Mouse (Mus musculus) MEL (cell line): ENCODE results near the gene Tmem206. TPM values are rescaled to one million over a fixed set of nuclear protein-coding genes. Genes with fewer than 3 reads are reported as not detected.
A peak's percentile ranks its signal among the peaks of the same experiment; 100 is the strongest.

ENCODE experiments used
- DNase-seq: peaks from one replicate; pipeline ENCODE4 v3.0.0; 2011; ENCODE audit warnings: low read depth, low spot score
- H3K27ac ChIP-seq: 2 replicates; pipeline ENCODE4 v1.5.1; 2012; ENCODE audit warnings: low read depth, mild to moderate bottlenecking, control low read depth, low read length, moderate library complexity; ENCODE audit not compliant: control insufficient read depth
- H3K27me3 ChIP-seq, 2 experiments: fragments of 150-350 bp in 1 of 2; sonication (generic) in 1 of 2; 2 replicates each; pipeline ENCODE4 v1.6.1; 2012; ENCODE audit warnings: low read length in 2 of 2, mild to moderate bottlenecking in 2 of 2, improper control_type of control experiment in 1 of 2, moderate library complexity in 1 of 2; ENCODE audit not compliant: insufficient read depth in 2 of 2, control insufficient read depth in 1 of 2
- H3K36me3 ChIP-seq, 2 experiments: 2 replicates each; pipeline ENCODE4 v1.6.1; 2012 to 2014; ENCODE audit warnings: low read length in 2 of 2, improper control_type of control experiment in 1 of 2, inconsistent platforms in 1 of 2, mild to moderate bottlenecking in 1 of 2; ENCODE audit not compliant: insufficient read depth in 2 of 2, control insufficient read depth in 1 of 2
- H3K4me1 ChIP-seq, 2 experiments: fragments of 150-350 bp in 1 of 2; sonication (generic) in 1 of 2; 2 replicates each; pipeline ENCODE4 v1.6.1; 2012; ENCODE audit warnings: low read length in 2 of 2, improper control_type of control experiment in 1 of 2, mild to moderate bottlenecking in 1 of 2; ENCODE audit not compliant: insufficient read depth in 2 of 2, control insufficient read depth in 1 of 2
- H3K4me3 ChIP-seq, 2 experiments: fragments of 150-350 bp in 1 of 2; sonication (generic) in 1 of 2; 2 replicates each; pipeline ENCODE4 v1.5.1; 2012; ENCODE audit warnings: low read depth in 2 of 2, low read length in 2 of 2, mild to moderate bottlenecking in 2 of 2, moderate library complexity in 2 of 2, control low read depth in 1 of 2, improper control_type of control experiment in 1 of 2; ENCODE audit not compliant: control insufficient read depth in 1 of 2, insufficient read depth in 1 of 2
- H3K79me2 ChIP-seq: 2 replicates; pipeline ENCODE4 v1.6.1; 2012; ENCODE audit warnings: mild to moderate bottlenecking, low read length, moderate library complexity; ENCODE audit not compliant: control insufficient read depth, poor library complexity, insufficient read depth
- H3K9ac ChIP-seq: 2 replicates; pipeline ENCODE4 v1.6.1; 2012; ENCODE audit warnings: low read depth, mild to moderate bottlenecking, control low read depth, low read length, moderate library complexity; ENCODE audit not compliant: control insufficient read depth, poor library complexity, severe bottlenecking
- H3K9me3 ChIP-seq: fragments of 150-350 bp; sonication (generic); replicated peaks from 2 replicates; pipeline ENCODE4 v1.6.1; 2012; ENCODE audit warnings: mild to moderate bottlenecking, low read length, improper control_type of control experiment, moderate library complexity; ENCODE audit not compliant: insufficient read depth
- BHLHE40 ChIP-seq: IDR thresholded peaks from 2 replicates; pipeline ENCODE4 v1.6.1; 2012; ENCODE audit warnings: low read depth, mild to moderate bottlenecking, inconsistent platforms, low read length, improper control_type of control experiment, borderline replicate concordance
- CHD1 ChIP-seq: IDR thresholded peaks from 2 replicates; pipeline ENCODE4 v1.6.1; 2012; ENCODE audit warnings: low read depth, mild to moderate bottlenecking, inconsistent platforms, low read length, improper control_type of control experiment
- CHD2 ChIP-seq: IDR thresholded peaks from 2 replicates; pipeline ENCODE4 v1.6.1; 2011; ENCODE audit warnings: low read length, improper control_type of control experiment
- CTCF ChIP-seq, 3 experiments: IDR thresholded peaks in 2 of 3; conservative IDR thresholded peaks in 1 of 3; 2 replicates each; pipeline ENCODE4 v1.5.1; 2011 to 2012; ENCODE audit warnings: low read length in 3 of 3, low read depth in 2 of 3, mild to moderate bottlenecking in 2 of 3, improper control_type of control experiment in 1 of 3, inconsistent platforms in 1 of 3, mixed read lengths in 1 of 3, moderate library complexity in 1 of 3; ENCODE audit not compliant: control insufficient read depth in 1 of 3, insufficient read depth in 1 of 3, poor library complexity in 1 of 3, severe bottlenecking in 1 of 3
- E2F4 ChIP-seq: IDR thresholded peaks from 2 replicates; pipeline ENCODE4 v1.6.1; 2011; ENCODE audit warnings: low read depth, low read length, improper control_type of control experiment, borderline replicate concordance
- ELF1 ChIP-seq: IDR thresholded peaks from 2 replicates; pipeline ENCODE4 v1.6.1; 2014; ENCODE audit warnings: low read depth, mild to moderate bottlenecking, inconsistent platforms, low read length, improper control_type of control experiment, moderate library complexity
- EP300 ChIP-seq, 2 experiments: IDR thresholded peaks; 2 replicates each; pipeline ENCODE4 v1.6.1; 2011; ENCODE audit warnings: improper control_type of control experiment in 2 of 2, low read length in 2 of 2, low read depth in 1 of 2, mild to moderate bottlenecking in 1 of 2
- ETS1 ChIP-seq: IDR thresholded peaks from 2 replicates; pipeline ENCODE4 v1.6.1; 2012; ENCODE audit warnings: low read depth, mild to moderate bottlenecking, inconsistent platforms, low read length, improper control_type of control experiment, moderate library complexity
- GABPA ChIP-seq: IDR thresholded peaks from 2 replicates; pipeline ENCODE4 v1.6.1; 2012; ENCODE audit warnings: low read depth, mild to moderate bottlenecking, inconsistent platforms, low read length, improper control_type of control experiment, moderate library complexity
- GATA1 ChIP-seq: IDR thresholded peaks from 2 replicates; pipeline ENCODE4 v1.6.1; 2011; ENCODE audit warnings: low read depth, low read length, improper control_type of control experiment
- HCFC1 ChIP-seq: IDR thresholded peaks from 2 replicates; pipeline ENCODE4 v1.6.1; 2012; ENCODE audit warnings: low read depth, mild to moderate bottlenecking, inconsistent platforms, low read length, improper control_type of control experiment, moderate library complexity
- JUND ChIP-seq: IDR thresholded peaks from 2 replicates; pipeline ENCODE4 v1.6.1; 2011; ENCODE audit warnings: low read depth, mild to moderate bottlenecking, improper control_type of control experiment, low read length
- KAT2A ChIP-seq: conservative IDR thresholded peaks from 2 replicates; pipeline ENCODE4 v1.6.1; 2012; ENCODE audit warnings: low read depth, low read length, improper control_type of control experiment, inconsistent platforms
- MAFK ChIP-seq: IDR thresholded peaks from 2 replicates; pipeline ENCODE4 v1.6.1; 2011; ENCODE audit warnings: low read depth, mild to moderate bottlenecking, low read length, improper control_type of control experiment, borderline replicate concordance
- MAX ChIP-seq: IDR thresholded peaks from 2 replicates; pipeline ENCODE4 v1.6.1; 2011; ENCODE audit warnings: low read length, improper control_type of control experiment
- MAZ ChIP-seq: IDR thresholded peaks from 2 replicates; pipeline ENCODE4 v1.6.1; 2012; ENCODE audit warnings: low read depth, mild to moderate bottlenecking, inconsistent platforms, low read length, improper control_type of control experiment
- MEF2A ChIP-seq: IDR thresholded peaks from 2 replicates; pipeline ENCODE4 v1.6.1; 2014; ENCODE audit warnings: low read depth, mild to moderate bottlenecking, inconsistent platforms, low read length, improper control_type of control experiment; ENCODE audit not compliant: poor library complexity, insufficient replicate concordance, severe bottlenecking; ENCODE audit errors: extremely low read depth
- MYB ChIP-seq: IDR thresholded peaks from 2 replicates; pipeline ENCODE4 v1.6.1; 2011; ENCODE audit warnings: mild to moderate bottlenecking, low read depth, low read length, improper control_type of control experiment
- MYC ChIP-seq: IDR thresholded peaks from 2 replicates; pipeline ENCODE4 v1.6.1; 2011; ENCODE audit warnings: low read depth, mild to moderate bottlenecking, low read length, improper control_type of control experiment, moderate library complexity
- NELFE ChIP-seq: IDR thresholded peaks from 2 replicates; pipeline ENCODE4 v1.6.1; 2011; ENCODE audit warnings: low read depth, low read length, improper control_type of control experiment
- NRF1 ChIP-seq: IDR thresholded peaks from 2 replicates; pipeline ENCODE4 v1.6.1; 2014; ENCODE audit warnings: low read depth, mild to moderate bottlenecking, inconsistent platforms, low read length, improper control_type of control experiment, moderate library complexity; ENCODE audit not compliant: poor library complexity, insufficient read depth, severe bottlenecking
- POLR2AphosphoS2 ChIP-seq: IDR thresholded peaks from 2 replicates; pipeline ENCODE4 v1.6.1; 2011; ENCODE audit warnings: low read length, improper control_type of control experiment
- POLR2AphosphoS5 ChIP-seq: IDR thresholded peaks from 2 replicates; pipeline ENCODE4 v1.6.1; 2012; ENCODE audit warnings: low read depth, borderline replicate concordance, mild to moderate bottlenecking, inconsistent platforms, low read length, moderate library complexity, mixed read lengths
- RAD21 ChIP-seq: IDR thresholded peaks from 2 replicates; pipeline ENCODE4 v1.6.1; 2011; ENCODE audit warnings: mild to moderate bottlenecking, low read depth, low read length, improper control_type of control experiment
- SIN3A ChIP-seq: IDR thresholded peaks from 2 replicates; pipeline ENCODE4 v1.6.1; 2012; ENCODE audit warnings: low read length, improper control_type of control experiment, inconsistent platforms
- SMC3 ChIP-seq: IDR thresholded peaks from 2 replicates; pipeline ENCODE4 v1.6.1; 2011; ENCODE audit warnings: low read depth, low read length, improper control_type of control experiment
- TAL1 ChIP-seq: IDR thresholded peaks from 2 replicates; pipeline ENCODE4 v1.6.1; 2012; ENCODE audit warnings: mild to moderate bottlenecking, inconsistent platforms, low read length, moderate library complexity, mixed read lengths
- TBP ChIP-seq: IDR thresholded peaks from 2 replicates; pipeline ENCODE4 v1.8.0; 2011; ENCODE audit warnings: low read depth, low read length, improper control_type of control experiment
- TCF12 ChIP-seq: IDR thresholded peaks from 2 replicates; pipeline ENCODE4 v1.6.1; 2014; ENCODE audit warnings: low read depth, mild to moderate bottlenecking, inconsistent platforms, low read length, improper control_type of control experiment, moderate library complexity
- UBTF ChIP-seq: IDR thresholded peaks from 2 replicates; pipeline ENCODE4 v1.6.1; 2012; ENCODE audit warnings: low read depth, mild to moderate bottlenecking, inconsistent platforms, low read length, improper control_type of control experiment, moderate library complexity, borderline replicate concordance; ENCODE audit not compliant: insufficient read depth
- USF1 ChIP-seq: IDR thresholded peaks from 2 replicates; pipeline ENCODE4 v1.6.1; 2014; ENCODE audit warnings: low read depth, mild to moderate bottlenecking, inconsistent platforms, low read length, improper control_type of control experiment, moderate library complexity
- USF2 ChIP-seq, 2 experiments: IDR thresholded peaks; 2 replicates each; pipeline ENCODE4 v1.6.1; 2011 to 2012; ENCODE audit warnings: improper control_type of control experiment in 2 of 2, low read length in 2 of 2, borderline replicate concordance in 1 of 2, inconsistent platforms in 1 of 2, low read depth in 1 of 2, mild to moderate bottlenecking in 1 of 2; ENCODE audit not compliant: insufficient read depth in 1 of 2
- ZC3H11A ChIP-seq: IDR thresholded peaks from 2 replicates; pipeline ENCODE4 v1.6.1; 2012; ENCODE audit warnings: low read depth, mild to moderate bottlenecking, inconsistent platforms, low read length, improper control_type of control experiment
- ZKSCAN1 ChIP-seq: IDR thresholded peaks from 2 replicates; pipeline ENCODE4 v1.6.1; 2012; ENCODE audit warnings: low read depth, mild to moderate bottlenecking, inconsistent platforms, low read length, improper control_type of control experiment, moderate library complexity
- ZMIZ1 ChIP-seq: IDR thresholded peaks from 2 replicates; pipeline ENCODE4 v1.6.1; 2012; ENCODE audit warnings: low read depth, mild to moderate bottlenecking, inconsistent platforms, low read length, improper control_type of control experiment, moderate library complexity
- ZNF384 ChIP-seq: IDR thresholded peaks from 2 replicates; pipeline ENCODE4 v1.6.1; 2012; ENCODE audit warnings: low read depth, mild to moderate bottlenecking, inconsistent platforms, low read length, improper control_type of control experiment
- polyA plus RNA-seq, 2 experiments: library from polyadenylated mRNA; stranded (reverse) in 1 of 2; unstranded in 1 of 2; fragments of >175 nt in 1 of 2; fragments of >200 nt in 1 of 2; gene quantifications; 2 replicates each; pipeline versions ENCODE4 v1.2.1 to v1.2.4; 2012; ENCODE audit warnings: low replicate concordance in 2 of 2, low read depth in 1 of 2; ENCODE audit not compliant: insufficient read length in 2 of 2, insufficient read depth in 1 of 2, missing spikeins in 1 of 2
- total RNA-seq: library from RNA; depleted of rRNA; stranded (reverse); fragments of 300-350 nt; gene quantifications from 2 replicates; pipeline ENCODE4 v1.2.3, GENCODE M21; 2012

The Tmem206 gene
- total and polyA plus RNA-seq, 3 experiments: 14.3 to 16.2 TPM; not detected in 1

GRCm38 (mm10) chr1:191374993-191375643, 49.4 kb downstream of the Tmem206 start:
- Histone ChIP-seq H3K9me3 (no peaks in the 10 kb centered on the region), H3K36me3 (peaks cover 0 to 31% of the 10 kb centered on the region in 2 experiments; a peak in 2 of 4 replicates), H3K27me3 (no peaks in the 10 kb centered on the region), H3K9ac (no peak overlapping the region), H3K4me3 (peak overlapping the region in 1 of 2 experiments; percentile 14; a peak in 1 of 4 replicates), H3K79me2 (peaks cover 17% of the 10 kb centered on the region), H3K27ac (peak overlapping the region; percentile 69), H3K4me1 (peaks cover 10 to 17% of the 10 kb centered on the region in 2 experiments)
- peak; percentile 87 for DNase-seq
- TF ChIP-seq MAZ: no peak
- no peak for TF ChIP-seq HCFC1
- no peak for TF ChIP-seq GABPA
- no peak for TF ChIP-seq E2F4
- peak; percentile 56; the same call in 1 of the 2 replicates for TF ChIP-seq BHLHE40
- no peak for TF ChIP-seq CHD1
- no peak for TF ChIP-seq NELFE
- TF ChIP-seq ZMIZ1: no peak
- TF ChIP-seq TAL1: peak; percentile 78
- no peak for TF ChIP-seq CHD2
- peak; percentile 79 for TF ChIP-seq TCF12
- TF ChIP-seq TBP: 0 out of 2 replicates have a peak, but pooled peaks have one; percentile 26
- TF ChIP-seq EP300 (IDR thresholded peaks at IDR 0.05; ENCODE audit: low read depth in 1 of 2, low read length in 2 of 2): peak; percentile 64 to 73
- TF ChIP-seq USF1: peak; percentile 90
- TF ChIP-seq SMC3: no peak
- TF ChIP-seq JUND: no peak
- peak; percentile 28 for TF ChIP-seq MAX
- no peak for TF ChIP-seq ZNF384
- TF ChIP-seq MYC: no peak
- TF ChIP-seq SIN3A: peak; percentile 59; the same call in 1 of the 2 replicates
- no peak for TF ChIP-seq ELF1
- TF ChIP-seq UBTF: no peak
- peak; percentile 74 for TF ChIP-seq ETS1
- TF ChIP-seq POLR2AphosphoS5: no peak
- TF ChIP-seq RAD21: no peak
- peak; percentile 85 for TF ChIP-seq GATA1
- TF ChIP-seq USF2 (IDR thresholded peaks at IDR 0.05; ENCODE audit: borderline replicate concordance in 1 of 2, insufficient read depth in 1 of 2, low read depth in 1 of 2, low read length in 2 of 2): 0 out of 4 replicates have a peak, but pooled peaks of 1 of the 2 experiments have one; percentile 49
- TF ChIP-seq KAT2A: no peak
- no peak for TF ChIP-seq ZKSCAN1
- TF ChIP-seq MEF2A: peak; percentile 77; the same call in 1 of the 2 replicates
- TF ChIP-seq NRF1: no peak
- TF ChIP-seq MYB: no peak
- no peak for TF ChIP-seq ZC3H11A
- no peak for TF ChIP-seq POLR2AphosphoS2
- TF ChIP-seq CTCF (IDR thresholded peaks at IDR 0.05 in 2 of 3, conservative IDR thresholded peaks at IDR 0.05 in 1 of 3; ENCODE audit: control insufficient read depth in 1 of 3, insufficient read depth in 1 of 3, low read depth in 2 of 3, low read length in 3 of 3, poor library complexity in 1 of 3, severe bottlenecking in 1 of 3): no peak
- no peak for TF ChIP-seq MAFK
